Mouse (Mus musculus): ENCODE measurements at regions not wholly inside any gene's neighbourhood (a gene's known extent, or its start where the extent isn't known, plus 50 kb on each side); places are given as distances from the start of the nearest gene placed in this dataset.

DNA sequence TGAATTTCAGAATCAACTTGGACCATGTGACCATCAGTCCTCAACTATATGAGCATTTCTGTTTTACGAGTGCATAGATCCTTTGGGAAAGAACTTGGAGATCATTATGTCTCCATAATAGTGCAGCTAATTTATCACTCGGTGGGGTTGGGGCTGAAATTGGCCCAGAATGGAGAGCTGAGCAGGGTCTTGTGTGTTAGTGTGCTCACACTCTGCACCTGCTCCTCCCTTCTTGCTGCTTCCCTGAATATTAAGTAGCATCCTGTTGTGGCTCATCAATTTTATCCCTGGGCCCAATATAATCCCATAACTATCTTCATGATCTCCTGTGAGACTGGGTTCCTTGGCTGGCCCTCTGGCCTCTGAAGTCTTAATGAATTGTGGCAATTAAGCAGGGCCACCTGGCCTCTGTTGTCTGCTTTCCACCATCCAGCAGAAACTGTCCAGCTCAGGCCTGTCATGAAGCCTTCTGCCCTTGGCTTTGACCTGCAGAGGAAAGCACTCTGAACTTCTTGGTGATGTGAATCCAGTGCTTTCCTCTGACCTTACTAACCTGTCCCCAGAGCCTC is 66.7 kb upstream of the Opcml start:
- TF ChIP-seq USF1 (IDR thresholded peaks at IDR 0.05; ENCODE audit: low read depth) (no peak), CTCF (IDR thresholded peaks at IDR 0.05; ENCODE audit: control insufficient read depth, insufficient read depth, insufficient read length) (no peak), MYOG (IDR thresholded peaks at IDR 0.05; ENCODE audit: control insufficient read depth, extremely low read depth, insufficient read length) (no peak), MAX (IDR thresholded peaks at IDR 0.05) (no peak), CEBPB (IDR thresholded peaks at IDR 0.05; ENCODE audit: low read depth) (no peak), FOSL1 (IDR thresholded peaks at IDR 0.05; ENCODE audit: insufficient read depth, low read length, poor library complexity, severe bottlenecking) (no peak), MYOD1 (IDR thresholded peaks at IDR 0.05; ENCODE audit: control insufficient read depth, insufficient read length, low read depth) (no peak)
